Mouse (Mus musculus) bone marrow, adult 2 months (tissue): ENCODE data around the gene Myrfl. TPM values are rescaled to one million over a fixed set of nuclear protein-coding genes. Genes with fewer than 3 reads are reported as not detected.
A peak's percentile ranks its signal among the peaks of the same experiment; 100 is the strongest.

Experiments used
- H3K27ac ChIP-seq: fragments of 200-500 bp; 2 replicates; pipeline ENCODE4 v1.5.1; 2012; ENCODE audit warnings: low read depth, mild to moderate bottlenecking, control low read depth, inconsistent platforms, low read length; ENCODE audit not compliant: control insufficient read depth, poor library complexity, insufficient read depth
- H3K4me1 ChIP-seq: fragments of 200-500 bp; 2 replicates; pipeline ENCODE4 v1.6.1; 2011; ENCODE audit warnings: low read length; ENCODE audit not compliant: control insufficient read depth, insufficient read depth
- H3K4me3 ChIP-seq: fragments of 200-500 bp; replicated peaks from 2 replicates; pipeline ENCODE3; 2011; ENCODE audit warnings: mild to moderate bottlenecking, low read depth, low read length, control low read depth; ENCODE audit not compliant: control insufficient read depth
- CTCF ChIP-seq: fragments of 200-500 bp; IDR thresholded peaks from 2 replicates; pipeline ENCODE4 v1.5.1; 2011; ENCODE audit warnings: low read length, control low read depth; ENCODE audit not compliant: control insufficient read depth, insufficient read depth
- POLR2A ChIP-seq: fragments of 200-500 bp; IDR thresholded peaks from 2 replicates; pipeline ENCODE4 v1.6.1; 2011; ENCODE audit warnings: low read depth, mild to moderate bottlenecking, control low read depth, low read length, borderline replicate concordance; ENCODE audit not compliant: control insufficient read depth
- WGBS: fragments of 180-500 bp; shearing (Covaris S2); methylation state at CpG from one replicate; pipeline ENCODE4 v1.1.7; 2018; 5-methylcytosine and 5-hydroxymethylcytosine counted together
- polyA plus RNA-seq: library from polyadenylated mRNA; stranded (reverse); fragments of >200 nt; gene quantifications from 2 replicates; pipeline ENCODE4 v1.2.4, GENCODE M21; 2011; ENCODE audit warnings: low replicate concordance; ENCODE audit not compliant: missing spikeins, insufficient read depth, insufficient read length

Gene Myrfl
- polyA plus RNA-seq, 1 experiment, result not detected

GRCm38 (mm10) chr10:116916581-116916980, 19.9 kb upstream of the Myrfl start:
- TF ChIP-seq CTCF, result no peak
- TF ChIP-seq POLR2A, result no peak; the same call in 1 of the 2 replicates
- no peaks in the 10 kb centered on the region; the same call in none of the 2 replicates for H3K4me1 ChIP-seq
- H3K4me3 ChIP-seq, result no peak overlapping the region
- H3K27ac ChIP-seq, result peak overlapping the region; percentile 17; the same call in 1 of the 2 replicates
- 58% methylated on average over 8 of the region's 8 CpGs for WGBS

- no peak for TF ChIP-seq POLR2A
- no peak for TF ChIP-seq CTCF
- Histone ChIP-seq H3K27ac (no peak overlapping the region), H3K4me3 (no peak overlapping the region), H3K4me1 (no peaks in the 10 kb centered on the region; the same call in none of the 2 replicates)
- 88% methylated on average over 8 of the region's 8 CpGs for WGBS
Measured at GRCm38 (mm10) chr10:116915286-116915685, 18.6 kb upstream of the Myrfl start.

- WGBS, result 88% methylated on average over 9 of the region's 9 CpGs
- H3K27ac ChIP-seq, result no peak overlapping the region
Measured at GRCm38 (mm10) chr10:116914586-116914985, 17.9 kb upstream of the Myrfl start.

DNA sequence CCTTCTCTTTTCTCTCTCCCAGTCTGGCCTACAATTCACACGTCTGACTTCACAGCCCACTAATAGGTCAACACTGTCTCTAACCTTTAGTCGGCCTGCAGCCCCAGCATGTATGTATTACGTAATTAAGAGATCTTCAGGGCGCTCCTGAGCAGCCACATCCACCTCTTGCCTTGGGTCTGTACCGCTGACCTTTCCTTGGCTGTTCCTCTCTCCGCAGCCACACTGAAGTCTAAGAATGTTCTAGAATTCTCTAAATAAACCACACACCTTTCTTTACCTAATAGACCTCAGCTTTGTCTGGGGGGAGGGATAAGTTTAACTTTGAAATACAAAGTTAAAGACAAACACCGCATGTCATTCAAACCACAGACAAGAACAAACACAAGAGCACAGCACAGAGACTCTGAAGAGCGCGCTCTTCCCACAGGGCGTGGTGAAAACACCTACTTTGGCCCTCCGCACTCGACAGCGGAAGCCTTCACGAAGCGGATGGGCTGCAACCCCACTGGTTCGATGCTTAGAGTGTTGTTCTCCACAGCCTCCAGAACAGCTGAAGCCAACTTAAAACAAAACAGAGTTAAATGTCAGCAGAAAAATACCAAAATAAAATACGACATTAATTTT, 17.0 kb upstream of the Myrfl start:
- WGBS, result 85% methylated on average over 17 of the region's 17 CpGs
- Histone ChIP-seq H3K27ac (no peak overlapping the region), H3K4me1 (no peaks in the 10 kb centered on the region; the same call in 1 of the 2 replicates), H3K4me3 (no peak overlapping the region)
- TF ChIP-seq CTCF (no peak), POLR2A (no peak)

More at GRCm38 (mm10) chr10:116914586-116914985, 17.9 kb upstream of the Myrfl start:
- no peak overlapping the region for H3K4me3 ChIP-seq
- no peak for TF ChIP-seq POLR2A
- TF ChIP-seq CTCF, result no peak
- H3K4me1 ChIP-seq, result no peaks in the 10 kb centered on the region; the same call in 1 of the 2 replicates

- H3K4me3 ChIP-seq, result no peak overlapping the region
- TF ChIP-seq POLR2A, result no peak
- TF ChIP-seq CTCF, result no peak
- no peak overlapping the region for H3K27ac ChIP-seq
- 88% methylated on average over 9 of the region's 9 CpGs for WGBS
- no peaks in the 10 kb centered on the region; the same call in 1 of the 2 replicates for H3K4me1 ChIP-seq
Measured at GRCm38 (mm10) chr10:116912850-116913249, 16.1 kb upstream of the Myrfl start.

GRCm38 (mm10) chr10:116908901-116909642, 12.4 kb upstream of the Myrfl start:
- Histone ChIP-seq H3K4me3 (no peak overlapping the region), H3K4me1 (no peaks in the 10 kb centered on the region), H3K27ac (no peak overlapping the region)
- WGBS, result 80% methylated on average over 15 of the region's 15 CpGs
- TF ChIP-seq POLR2A (no peak), CTCF (no peak)

DNA sequence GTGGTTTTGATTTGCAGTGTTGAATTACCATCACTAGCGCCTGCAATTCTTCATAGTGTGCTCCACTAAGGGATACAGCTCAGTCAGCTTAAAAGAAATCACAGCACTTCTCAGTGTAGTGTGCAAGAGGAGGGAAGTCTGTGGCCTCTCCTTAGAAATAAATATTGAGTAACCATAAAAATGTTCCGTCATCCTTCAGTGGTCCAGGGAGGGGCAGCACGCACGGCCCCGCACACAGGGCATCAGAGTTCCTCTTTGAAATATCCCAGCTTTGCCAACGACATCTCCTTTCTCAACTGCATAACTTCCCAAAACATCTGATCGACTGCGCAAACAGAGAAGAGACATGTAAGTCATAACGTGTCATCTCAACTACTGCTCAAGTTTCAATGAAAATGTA, 10.1 kb upstream of the Myrfl start:
- no peak overlapping the region for H3K27ac ChIP-seq
- 54% methylated on average over 9 of the region's 9 CpGs for WGBS
- TF ChIP-seq CTCF (no peak), POLR2A (no peak)
- H3K4me1 ChIP-seq, result no peaks in the 10 kb centered on the region
- H3K4me3 ChIP-seq, result no peak overlapping the region

GRCm38 (mm10) chr10:116904503-116904908, 7.8 kb upstream of the Myrfl start:
- Histone ChIP-seq H3K27ac (no peak overlapping the region), H3K4me1 (no peaks in the 10 kb centered on the region), H3K4me3 (no peak overlapping the region)
- no peak for TF ChIP-seq POLR2A
- 84% methylated on average over 10 of the region's 10 CpGs for WGBS
